Mouse (Mus musculus) ES-E14 (cell line): ENCODE measurements at regions not wholly inside any gene's neighbourhood (a gene's known extent, or its start where the extent isn't known, plus 50 kb on each side); places are given as distances from the start of the nearest gene placed in this dataset.

Experiments used
- DNase-seq: peaks from one replicate; pipeline ENCODE4 v3.0.0-alpha.2; 2013; ENCODE audit warnings: low read depth, low spot score
- H3K27ac ChIP-seq: 2 replicates; pipeline ENCODE4 v1.5.1; 2012; ENCODE audit warnings: low read depth, mild to moderate bottlenecking, low read length, moderate library complexity, mixed read lengths; ENCODE audit not compliant: poor library complexity, insufficient read depth, severe bottlenecking
- H3K36me3 ChIP-seq: 2 replicates; pipeline ENCODE4 v1.6.1; 2012; ENCODE audit warnings: mild to moderate bottlenecking, low read length, moderate library complexity, mixed read lengths; ENCODE audit not compliant: control insufficient read depth, poor library complexity, insufficient read depth, severe bottlenecking
- H3K4me1 ChIP-seq, 2 experiments: fragments of 150-350 bp in 1 of 2; sonication (generic) in 1 of 2; 2 replicates each; pipeline ENCODE4 v1.6.1; 2012; ENCODE audit warnings: low read length in 2 of 2, mild to moderate bottlenecking in 1 of 2, mixed read lengths in 1 of 2; ENCODE audit not compliant: control insufficient read depth in 2 of 2, insufficient read depth in 2 of 2, poor library complexity in 1 of 2
- H3K4me3 ChIP-seq, 2 experiments: fragments of 150-350 bp in 1 of 2; sonication (generic) in 1 of 2; 2 replicates each; pipeline ENCODE4 v1.5.1; 2012; ENCODE audit warnings: low read length in 2 of 2, low read depth in 1 of 2, mild to moderate bottlenecking in 1 of 2, mixed read lengths in 1 of 2; ENCODE audit not compliant: insufficient read depth in 1 of 2, poor library complexity in 1 of 2, severe bottlenecking in 1 of 2
- H3K9ac ChIP-seq: 2 replicates; pipeline ENCODE4 v1.6.1; 2012; ENCODE audit warnings: low read depth, mild to moderate bottlenecking, low read length, mixed read lengths; ENCODE audit not compliant: poor library complexity, insufficient read depth, severe bottlenecking
- H3K9me3 ChIP-seq: fragments of 150-350 bp; sonication (generic); 2 replicates; pipeline ENCODE4 v1.6.1; 2012; ENCODE audit warnings: low read depth, mild to moderate bottlenecking, low read length; ENCODE audit not compliant: control insufficient read depth, insufficient read depth
- CHD2 ChIP-seq: IDR thresholded peaks from 2 replicates; pipeline ENCODE4 v1.6.1; 2014; ENCODE audit warnings: mild to moderate bottlenecking, low read depth, low read length, inconsistent platforms
- HCFC1 ChIP-seq: IDR thresholded peaks from 2 replicates; pipeline ENCODE4 v1.6.1; 2012; ENCODE audit warnings: low read length, inconsistent platforms, borderline replicate concordance; ENCODE audit not compliant: insufficient read depth
- MAFK ChIP-seq: IDR thresholded peaks from 2 replicates; pipeline ENCODE4 v1.6.1; 2014; ENCODE audit warnings: mild to moderate bottlenecking, low read depth, low read length, inconsistent platforms; ENCODE audit not compliant: insufficient read depth
- ZC3H11A ChIP-seq: IDR thresholded peaks from 2 replicates; pipeline ENCODE4 v1.6.1; 2012; ENCODE audit warnings: low read depth, mild to moderate bottlenecking, inconsistent platforms, low read length, borderline replicate concordance
- ZNF384 ChIP-seq: IDR thresholded peaks from 2 replicates; pipeline ENCODE4 v1.6.1; 2012; ENCODE audit warnings: low read depth, low read length, inconsistent platforms
- in situ Hi-C, 2 experiments: fragments of 600-800 bp; cut with MboI; formaldehyde crosslinking; loops; one replicate each; pipeline ENCODE4 v1.15.1; 2025; ENCODE audit warnings: low sequenced_read_pairs in 2 of 2, inconsistent platforms in 1 of 2; ENCODE audit not compliant: unreplicated experiment in 2 of 2

- in situ Hi-C loops = no loop called here
- Histone ChIP-seq H3K9ac (no peak overlapping the region), H3K4me1 (no peaks in the 10 kb centered on the region), H3K27ac (no peak overlapping the region), H3K4me3 (no peak overlapping the region), H3K36me3 (no peaks in the 10 kb centered on the region), H3K9me3 (no peaks in the 10 kb centered on the region)
- DNase-seq = no peak
- TF ChIP-seq ZC3H11A (no peak), CHD2 (no peak), HCFC1 (no peak)
Measured at GRCm38 (mm10) chr10:46273846-46274245, 696.2 kb downstream of the Hace1 start.

- Histone ChIP-seq H3K4me1 (no peaks in the 10 kb centered on the region), H3K27ac (no peak overlapping the region), H3K36me3 (no peaks in the 10 kb centered on the region), H3K9ac (no peak overlapping the region), H3K9me3 (no peaks in the 10 kb centered on the region), H3K4me3 (no peak overlapping the region)
- in situ Hi-C loops = no loop called here
- no peak for TF ChIP-seq HCFC1
- TF ChIP-seq ZC3H11A = no peak
- TF ChIP-seq CHD2 = no peak
- TF ChIP-seq MAFK = no peak
- no peak for TF ChIP-seq ZNF384
- DNase-seq = no peak
Measured at GRCm38 (mm10) chr10:46294290-46294689, 716.7 kb downstream of the Hace1 start.

- Histone ChIP-seq H3K36me3 (no peaks in the 10 kb centered on the region), H3K9ac (no peak overlapping the region), H3K4me1 (no peaks in the 10 kb centered on the region), H3K9me3 (no peaks in the 10 kb centered on the region), H3K27ac (no peak overlapping the region), H3K4me3 (no peak overlapping the region)
- DNase-seq = no peak
- TF ChIP-seq CHD2 (no peak), HCFC1 (no peak), ZNF384 (no peak), MAFK (no peak), ZC3H11A (no peak)
- in situ Hi-C loops = no loop called here
Measured at GRCm38 (mm10) chr10:46298352-46298751, 720.7 kb downstream of the Hace1 start.

DNA sequence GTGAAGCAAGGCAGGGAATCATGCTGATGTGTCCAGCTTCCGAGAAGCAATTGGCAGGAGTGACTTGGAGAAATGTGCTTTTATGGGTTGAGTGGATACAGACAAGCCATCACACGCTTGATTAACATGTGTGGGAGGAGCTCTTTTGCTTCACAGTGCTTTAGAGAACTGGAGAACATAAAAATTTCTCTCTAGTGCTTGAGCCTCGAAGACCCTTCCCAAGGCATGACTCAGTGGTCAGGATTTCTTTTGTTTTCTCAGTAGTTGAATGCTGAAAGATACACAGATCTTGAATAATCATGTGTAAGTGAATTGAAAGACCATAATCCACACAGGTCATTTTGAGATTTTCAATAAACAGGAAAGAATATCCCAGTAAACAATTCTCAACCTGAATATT is 721.9 kb downstream of the Hace1 start:
- Histone ChIP-seq H3K36me3 (no peaks in the 10 kb centered on the region), H3K4me3 (no peak overlapping the region), H3K27ac (no peak overlapping the region), H3K9ac (no peak overlapping the region), H3K9me3 (no peaks in the 10 kb centered on the region), H3K4me1 (no peaks in the 10 kb centered on the region)
- no peak for DNase-seq
- TF ChIP-seq CHD2 (no peak), MAFK (no peak), ZC3H11A (no peak), HCFC1 (no peak)
- in situ Hi-C loops = no loop called here

DNA sequence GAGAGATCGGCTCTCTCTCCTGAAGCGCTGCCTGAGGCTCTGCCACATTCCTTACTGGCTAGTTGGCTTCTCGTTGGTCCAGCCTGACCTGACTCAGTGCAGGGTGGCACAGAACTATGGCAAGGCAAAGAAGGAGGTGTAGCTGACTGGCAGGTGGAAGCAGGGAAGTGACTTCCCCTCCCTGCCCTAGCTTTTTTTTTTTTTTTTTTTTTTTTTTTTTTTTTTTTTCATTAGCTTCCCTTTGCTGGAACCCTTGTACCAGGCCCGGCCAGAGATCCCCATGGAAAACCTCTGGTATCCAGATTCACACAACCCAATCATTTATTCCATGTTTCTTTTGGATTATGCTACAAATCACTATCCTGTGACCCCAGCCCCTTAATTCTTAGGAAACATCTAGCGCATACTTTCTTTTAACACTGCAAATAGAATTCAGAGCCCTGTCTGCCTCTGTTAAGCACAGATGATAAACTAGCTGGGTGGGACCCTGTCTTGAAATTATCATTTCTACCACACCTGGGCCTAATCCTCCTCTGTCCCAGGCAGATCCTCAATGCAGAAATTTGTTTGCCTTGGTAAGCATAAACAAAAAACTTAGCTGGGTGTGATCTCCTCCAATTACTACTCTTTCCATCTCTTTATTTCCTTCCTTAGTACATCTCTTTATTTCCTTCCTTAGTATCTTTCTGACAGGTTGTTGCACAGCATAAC is 742.9 kb downstream of the Hace1 start:
- no peaks in the 10 kb centered on the region for H3K9me3 ChIP-seq
- TF ChIP-seq MAFK = no peak
- TF ChIP-seq ZNF384 = peak; percentile 48
- TF ChIP-seq ZC3H11A = no peak
- no peaks in the 10 kb centered on the region for H3K36me3 ChIP-seq
- no peak overlapping the region for H3K9ac ChIP-seq
- in situ Hi-C loops = no loop called here
- DNase-seq = no peak
- H3K4me1 ChIP-seq = no peaks in the 10 kb centered on the region
- no peak overlapping the region for H3K27ac ChIP-seq
- no peak overlapping the region for H3K4me3 ChIP-seq
